Mouse (Mus musculus) layer of hippocampus, adult 18-20 months (tissue): ENCODE measurements around the gene Rbms3. TPM values are rescaled to one million over a fixed set of nuclear protein-coding genes. Genes with fewer than 3 reads are reported as not detected.

ENCODE experiments used
- DNase-seq, 2 experiments: peaks; one replicate each; pipeline ENCODE4 v3.0.0; 2022; ENCODE audit warnings: low spot score in 2 of 2
- total RNA-seq, 2 experiments: library from RNA; stranded (reverse); gene quantifications; 2 replicates each; pipeline ENCODE4 v1.2.3; 2021

Rbms3 gene
- total RNA-seq, 2 experiments from 2014 or later, result 14.8 to 16.6 TPM

- no peak for DNase-seq
Measured at GRCm38 (mm10) chr9:116542793-116543192, 1086.9 kb downstream of the Rbms3 start.

- DNase-seq, result no peak
Measured at GRCm38 (mm10) chr9:116541976-116542375, 1087.7 kb downstream of the Rbms3 start.

- no peak for DNase-seq
Measured at GRCm38 (mm10) chr9:116535709-116536108, 1094.0 kb downstream of the Rbms3 start.

GRCm38 (mm10) chr9:116533381-116533780, 1096.3 kb downstream of the Rbms3 start:
- no peak for DNase-seq

GRCm38 (mm10) chr9:116531121-116531520, 1098.6 kb downstream of the Rbms3 start:
- no peak for DNase-seq

DNA sequence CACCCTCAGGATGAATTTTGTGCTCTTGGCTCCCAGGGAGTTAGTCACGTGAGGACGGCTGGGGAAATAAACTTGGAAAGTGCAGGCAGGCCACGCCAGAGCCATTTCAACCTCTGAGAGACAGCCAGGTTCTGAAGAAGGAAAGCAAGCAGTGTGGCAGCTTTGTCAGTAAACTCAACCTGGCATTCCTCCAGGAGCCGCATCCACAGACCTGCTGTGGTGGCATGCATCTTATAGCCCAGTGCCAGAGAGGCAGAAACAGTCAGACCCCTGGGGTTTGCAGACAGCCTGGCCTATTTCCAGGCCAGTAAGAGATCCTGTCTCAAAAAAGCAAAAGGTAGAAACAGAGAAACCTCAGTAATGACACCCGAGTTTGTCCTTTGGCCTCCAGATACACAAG, 1105.3 kb downstream of the Rbms3 start:
- DNase-seq, result no peak
